Mouse (Mus musculus) olfactory bulb, adult 2 months (tissue): ENCODE measurements around the gene Irs1.

ENCODE experiments used
- CTCF ChIP-seq: fragments of 200-500 bp; IDR thresholded peaks from 2 replicates; pipeline ENCODE4 v1.5.1; 2012; ENCODE audit warnings: low read depth, mild to moderate bottlenecking, low read length, moderate library complexity; ENCODE audit not compliant: insufficient read depth
- POLR2A ChIP-seq: fragments of 200-500 bp; IDR thresholded peaks from 2 replicates; pipeline ENCODE4 v1.6.1; 2012; ENCODE audit warnings: mild to moderate bottlenecking, low read depth, low read length, moderate library complexity; ENCODE audit not compliant: insufficient read depth

DNA sequence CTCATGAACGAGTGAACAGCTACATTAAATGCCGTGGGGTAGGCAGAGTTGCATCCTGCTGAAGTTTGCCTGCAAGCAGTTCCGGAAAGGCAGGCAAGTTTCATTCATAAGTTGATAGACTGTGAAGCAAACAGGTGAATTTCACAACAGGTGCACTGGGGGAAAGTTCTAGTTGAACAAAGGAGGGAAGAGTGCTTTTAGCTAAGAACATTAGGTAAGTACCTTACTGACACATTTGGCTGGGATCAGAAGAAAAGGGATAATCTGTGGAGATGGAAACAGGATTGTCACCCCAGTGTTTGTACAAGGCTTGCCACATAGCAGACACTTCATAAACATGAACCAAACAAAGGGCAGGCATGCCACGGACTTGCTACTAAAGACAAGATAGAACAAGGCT lies 53.0 kb downstream of the Irs1 start:
- TF ChIP-seq POLR2A (no peak), CTCF (no peak)
